Mouse (Mus musculus) liver, embryonic 16.5 days (tissue): ENCODE data around the gene Kif26a. TPM values are rescaled to one million over a fixed set of nuclear protein-coding genes. Genes with fewer than 3 reads are reported as not detected.
A peak's percentile ranks its signal among the peaks of the same experiment; 100 is the strongest.

ENCODE experiments used
- ATAC-seq: fragments of 200-750 bp; cut with Nextera tagmentation; 2 replicates; pipeline ENCODE4 v1.8.0; 2017; ENCODE audit warnings: low read depth, mild to moderate bottlenecking, moderate number of reproducible peaks, moderate library complexity
- H3K27ac ChIP-seq: fragments of 300-500 bp; sonication (generic); 2 replicates; pipeline ENCODE4 v1.5.1; 2014; ENCODE audit warnings: mild to moderate bottlenecking, low read length
- H3K27me3 ChIP-seq: fragments of 300-500 bp; sonication (generic); 2 replicates; pipeline ENCODE4 v1.6.1; 2014; ENCODE audit warnings: low read depth, low read length, mixed read lengths; ENCODE audit not compliant: control insufficient read depth, insufficient read depth
- H3K36me3 ChIP-seq: fragments of 300-500 bp; sonication (generic); 2 replicates; pipeline ENCODE4 v1.6.1; 2014; ENCODE audit warnings: mild to moderate bottlenecking; ENCODE audit not compliant: control insufficient read depth, insufficient read depth
- H3K4me1 ChIP-seq: fragments of 300-500 bp; sonication (generic); 2 replicates; pipeline ENCODE4 v1.6.1; 2014; ENCODE audit warnings: low read depth, low read length, mixed read lengths; ENCODE audit not compliant: control insufficient read depth
- H3K4me2 ChIP-seq: fragments of 300-500 bp; sonication (generic); 2 replicates; pipeline ENCODE4 v1.6.1; 2014; ENCODE audit warnings: low read depth, low read length, mixed read lengths
- H3K4me3 ChIP-seq: fragments of 300-500 bp; sonication (generic); 2 replicates; pipeline ENCODE4 v1.5.1; 2014; ENCODE audit warnings: low read depth, mild to moderate bottlenecking, low read length
- H3K9ac ChIP-seq: fragments of 300-500 bp; sonication (generic); 2 replicates; pipeline ENCODE4 v1.6.1; 2014; ENCODE audit warnings: low read depth, low read length
- H3K9me3 ChIP-seq: fragments of 300-500 bp; sonication (generic); replicated peaks from 2 replicates; pipeline ENCODE4 v1.6.1; 2016; ENCODE audit warnings: low read length; ENCODE audit not compliant: control insufficient read depth
- WGBS: fragments of 180-500 bp; shearing (Covaris S2); extraction: QIAGEN DNeasy Blood & Tissue Kit; methylation state at CpG from one replicate; pipeline ENCODE4 v1.1.7; 2014; ENCODE audit not compliant: insufficient replicate concordance; 5-methylcytosine and 5-hydroxymethylcytosine counted together
- polyA plus RNA-seq: library from polyadenylated mRNA; unstranded; fragments of >200 nt; fragmentation: Nextera tagmentation; extraction: Ambion mirVana; gene quantifications from 2 replicates; pipeline ENCODE4 v1.2.1, GENCODE M21; 2015

Gene Kif26a
- polyA plus RNA-seq, 1 experiment from 2014 or later, result 0.27 TPM

- WGBS, result 63% methylated on average over 11 of the region's 11 CpGs
- Histone ChIP-seq H3K36me3 (no peaks in the 10 kb centered on the region), H3K4me2 (no peak overlapping the region), H3K9me3 (no peaks in the 10 kb centered on the region), H3K27ac (no peak overlapping the region), H3K9ac (no peak overlapping the region), H3K27me3 (peaks cover 4% of the 10 kb centered on the region; the same call in 1 of the 2 replicates), H3K4me1 (no peaks in the 10 kb centered on the region), H3K4me3 (no peak overlapping the region)
- peak; percentile 50; the same call in 1 of the 2 replicates for ATAC-seq
Measured at GRCm38 (mm10) chr12:112108696-112109445, 37.1 kb upstream of the Kif26a start.

DNA sequence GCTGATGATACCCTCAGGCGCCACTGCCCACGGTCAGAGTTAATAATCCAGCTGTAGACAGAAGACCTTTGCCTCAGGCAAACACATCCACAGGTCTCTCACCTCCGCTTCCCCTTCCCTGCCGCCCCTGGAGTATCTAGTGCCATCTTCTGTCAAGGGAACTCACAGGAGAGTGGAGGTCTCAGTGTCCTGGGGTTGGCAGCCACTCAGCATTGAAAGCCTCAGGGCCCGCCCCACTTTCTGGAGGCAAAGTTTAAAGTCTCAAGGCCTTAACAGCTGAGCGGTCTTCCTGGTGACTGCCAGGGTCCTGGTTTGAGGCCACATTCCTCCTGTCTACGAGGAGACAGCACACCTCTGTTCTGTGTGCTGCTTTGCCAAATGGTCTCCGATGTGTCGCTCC, 36.3 kb upstream of the Kif26a start:
- Histone ChIP-seq H3K9ac (no peak overlapping the region), H3K27ac (no peak overlapping the region)
- WGBS, result 63% methylated on average over 9 of the region's 9 CpGs

GRCm38 (mm10) chr12:112111323-112111722, 34.7 kb upstream of the Kif26a start:
- Histone ChIP-seq H3K4me2 (no peak overlapping the region), H3K4me1 (no peaks in the 10 kb centered on the region), H3K4me3 (no peak overlapping the region), H3K27ac (no peak overlapping the region), H3K27me3 (peaks cover 4% of the 10 kb centered on the region; the same call in 1 of the 2 replicates), H3K36me3 (no peaks in the 10 kb centered on the region), H3K9ac (no peak overlapping the region), H3K9me3 (no peaks in the 10 kb centered on the region)
- ATAC-seq, result no peak
- WGBS, result 59% methylated on average over 5 of the region's 5 CpGs

More for the DNA sequence above, 36.3 kb upstream of the Kif26a start:
- Histone ChIP-seq H3K9me3 (no peaks in the 10 kb centered on the region), H3K4me1 (no peaks in the 10 kb centered on the region), H3K36me3 (no peaks in the 10 kb centered on the region), H3K27me3 (peaks cover 4% of the 10 kb centered on the region; the same call in 1 of the 2 replicates), H3K4me3 (no peak overlapping the region), H3K4me2 (no peak overlapping the region)
- no peak for ATAC-seq

DNA sequence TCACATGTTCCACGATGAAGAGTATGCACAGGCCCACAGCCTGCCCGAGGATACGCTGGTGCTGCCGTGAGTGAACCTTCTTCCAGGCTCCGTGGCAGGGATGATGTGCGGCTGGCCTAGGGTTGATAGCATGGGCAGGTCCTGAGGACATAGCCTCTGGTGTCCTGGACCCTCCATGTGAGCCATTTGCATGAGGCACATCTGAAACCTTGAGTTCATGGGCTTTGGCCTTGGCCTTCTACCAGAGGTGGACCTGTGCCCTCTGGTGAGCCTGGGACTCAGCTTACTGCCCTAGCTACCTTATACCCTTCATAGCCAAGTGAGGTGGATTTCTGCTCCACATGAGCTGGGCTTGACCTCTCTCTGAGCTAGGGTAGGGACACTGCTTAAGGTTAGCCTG, 33.8 kb upstream of the Kif26a start:
- no peak overlapping the region for H3K27ac ChIP-seq

GRCm38 (mm10) chr12:112112686-112113396, 33.2 kb upstream of the Kif26a start:
- ATAC-seq, result no peak
- H3K9me3 ChIP-seq, result no peaks in the 10 kb centered on the region

More for the DNA sequence above, 33.8 kb upstream of the Kif26a start:
- Histone ChIP-seq H3K9ac (no peak overlapping the region), H3K4me1 (no peaks in the 10 kb centered on the region), H3K27me3 (no peaks in the 10 kb centered on the region; the same call in 1 of the 2 replicates), H3K4me3 (no peak overlapping the region), H3K4me2 (no peak overlapping the region), H3K36me3 (no peaks in the 10 kb centered on the region), H3K9me3 (no peaks in the 10 kb centered on the region)
- no peak for ATAC-seq
- 79% methylated on average over 6 of the region's 6 CpGs for WGBS

DNA sequence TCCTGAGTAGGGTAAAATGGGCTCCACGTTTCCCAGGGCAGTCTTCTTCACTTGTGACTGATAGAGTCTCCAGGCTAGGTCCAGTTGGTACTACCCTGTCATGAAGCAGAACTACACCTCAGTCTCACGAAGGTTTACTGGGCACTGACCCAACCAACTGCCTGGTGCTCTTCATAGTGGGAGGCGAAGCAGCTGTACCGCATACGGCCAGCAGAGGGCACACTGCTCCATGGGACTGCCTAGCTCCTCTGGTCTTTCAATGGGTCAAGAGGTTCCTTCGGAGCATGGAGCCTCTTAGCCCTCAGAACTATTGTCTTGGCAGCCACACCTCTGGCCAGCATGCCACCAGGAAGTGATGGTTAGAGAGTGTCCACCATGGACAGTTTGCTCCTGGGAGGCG, 32.3 kb upstream of the Kif26a start:
- ATAC-seq, result 0 out of 2 replicates have a peak, but pooled peaks have one; percentile 20
- H3K9me3 ChIP-seq, result no peaks in the 10 kb centered on the region
- WGBS, result 11% methylated on average over 7 of the region's 7 CpGs
- H3K27me3 ChIP-seq, result no peaks in the 10 kb centered on the region
- no peak overlapping the region for H3K4me2 ChIP-seq
- no peak overlapping the region for H3K27ac ChIP-seq
- H3K4me3 ChIP-seq, result no peak overlapping the region
- H3K4me1 ChIP-seq, result no peaks in the 10 kb centered on the region
- H3K9ac ChIP-seq, result no peak overlapping the region
- H3K36me3 ChIP-seq, result no peaks in the 10 kb centered on the region

More at GRCm38 (mm10) chr12:112112686-112113396, 33.2 kb upstream of the Kif26a start:
- H3K27ac ChIP-seq, result no peak overlapping the region
- H3K27me3 ChIP-seq, result no peaks in the 10 kb centered on the region
- 18% methylated on average over 13 of the region's 13 CpGs for WGBS
- H3K4me1 ChIP-seq, result no peaks in the 10 kb centered on the region
- no peak overlapping the region for H3K4me2 ChIP-seq
- no peaks in the 10 kb centered on the region for H3K36me3 ChIP-seq
- H3K9ac ChIP-seq, result no peak overlapping the region
- no peak overlapping the region for H3K4me3 ChIP-seq

GRCm38 (mm10) chr12:112117006-112117405, 29.0 kb upstream of the Kif26a start:
- Histone ChIP-seq H3K4me1 (no peaks in the 10 kb centered on the region), H3K27me3 (no peaks in the 10 kb centered on the region), H3K36me3 (no peaks in the 10 kb centered on the region), H3K9ac (no peak overlapping the region), H3K4me2 (no peak overlapping the region), H3K9me3 (no peaks in the 10 kb centered on the region), H3K27ac (no peak overlapping the region), H3K4me3 (no peak overlapping the region)
- 52% methylated on average over 5 of the region's 5 CpGs for WGBS
- ATAC-seq, result no peak

- ATAC-seq, result no peak
- 40% methylated on average over 7 of the region's 7 CpGs for WGBS
- H3K9me3 ChIP-seq, result no peaks in the 10 kb centered on the region
- H3K4me2 ChIP-seq, result no peak overlapping the region
- H3K4me3 ChIP-seq, result no peak overlapping the region
- H3K36me3 ChIP-seq, result no peaks in the 10 kb centered on the region
- no peaks in the 10 kb centered on the region for H3K27me3 ChIP-seq
- no peak overlapping the region for H3K27ac ChIP-seq
- H3K9ac ChIP-seq, result no peak overlapping the region
- no peaks in the 10 kb centered on the region for H3K4me1 ChIP-seq
Measured at GRCm38 (mm10) chr12:112117649-112118048, 28.4 kb upstream of the Kif26a start.

DNA sequence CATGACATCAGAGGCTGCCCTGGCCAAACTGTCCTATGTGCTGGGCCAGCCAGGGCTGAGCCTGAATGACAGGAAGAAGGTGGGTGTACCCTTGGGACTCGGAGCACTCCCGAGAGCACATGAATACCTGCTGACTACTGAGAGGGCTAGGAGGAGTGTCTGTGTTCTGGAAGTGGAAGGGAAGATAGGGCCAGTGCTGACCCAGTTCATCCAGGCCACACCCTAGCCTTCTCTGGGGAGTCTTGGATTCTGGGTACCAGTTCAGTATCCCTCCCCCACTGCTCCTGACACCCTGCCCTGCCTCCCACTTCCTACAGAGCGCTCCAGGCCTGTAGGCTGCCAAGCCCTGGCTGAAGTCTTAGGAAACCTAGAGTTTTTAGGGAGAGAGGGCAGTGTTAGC, 24.8 kb upstream of the Kif26a start:
- no peaks in the 10 kb centered on the region for H3K4me1 ChIP-seq
- H3K9me3 ChIP-seq, result no peaks in the 10 kb centered on the region
- no peak overlapping the region for H3K9ac ChIP-seq
- H3K4me3 ChIP-seq, result no peak overlapping the region
- no peak overlapping the region for H3K27ac ChIP-seq
- WGBS, result 53% methylated on average over 3 of the region's 3 CpGs
- no peaks in the 10 kb centered on the region for H3K36me3 ChIP-seq
- H3K27me3 ChIP-seq, result no peaks in the 10 kb centered on the region
- ATAC-seq, result no peak
- H3K4me2 ChIP-seq, result no peak overlapping the region
